Comparison of ENCODE assay signal across 9 mouse cellular contexts in genomic region chr12:21264241-21264640, GRCm38 (mm10). TPM values are rescaled to one million over a fixed set of nuclear protein-coding genes. Genes with fewer than 3 reads are reported as not detected.
DNase-seq lines count a peak whose midpoint lies in the region; ATAC-seq and TF ChIP-seq lines count a peak whose summit lies in the region.
"Had no signal": no experiment of that assay in that cellular context is flagged by ENCODE, and none has a peak within 500 bp of the region (broad histone marks: within the 10 kb centered on the region; RNA-seq: fewer than 3 reads in every experiment).

No protein-coding gene starts in this region.

- no peak for TF ChIP-seq CTCF in stomach, postnatal 0 days (IDR thresholded peaks at IDR 0.05; ENCODE audit: low read depth)
- no peak for TF ChIP-seq CTCF in forebrain, postnatal 0 days (IDR thresholded peaks at IDR 0.05; ENCODE audit: low read depth)

- H3K9ac ChIP-seq in kidney, embryonic 14.5 days (ENCODE audit: low read depth, low read length), result no peak overlapping the region
- peak overlapping the region; percentile 34; the same call in 1 of the 2 replicates for H3K9ac ChIP-seq in heart, embryonic 14.5 days (ENCODE audit: low read length)
- no peak overlapping the region for H3K9ac ChIP-seq in stomach, postnatal 0 days (ENCODE audit: low read length)
- H3K9ac ChIP-seq in forebrain, postnatal 0 days, result no peak overlapping the region
- H3K9ac ChIP-seq: liver, embryonic 15.5 days had no signal

- H3K27ac ChIP-seq in kidney, embryonic 14.5 days (ENCODE audit: low read depth, low read length), result no peak overlapping the region
- H3K27ac ChIP-seq in heart, embryonic 14.5 days (replicated peaks in 1 of 2; ENCODE audit: control insufficient read depth in 1 of 2, insufficient read depth in 1 of 2, low read depth in 2 of 2, low read length in 2 of 2), result peak overlapping the region; percentile 75 to 85
- H3K27ac ChIP-seq in stomach, postnatal 0 days (replicated peaks), result peak overlapping the region; percentile 61
- no peak overlapping the region for H3K27ac ChIP-seq in forebrain, postnatal 0 days (ENCODE audit: low read depth, low read length)
- H3K27ac ChIP-seq: liver, embryonic 15.5 days had no signal

- H3K4me3 ChIP-seq in kidney, embryonic 14.5 days (ENCODE audit: low read length), result no peak overlapping the region
- H3K4me3 ChIP-seq in heart, embryonic 14.5 days (ENCODE audit: control insufficient read depth in 1 of 2, insufficient read depth in 1 of 2, low read depth in 1 of 2, low read length in 2 of 2), result no peak overlapping the region
- no peak overlapping the region for H3K4me3 ChIP-seq in stomach, postnatal 0 days (ENCODE audit: low read depth, low read length)
- no peak overlapping the region for H3K4me3 ChIP-seq in forebrain, postnatal 0 days (ENCODE audit: low read depth, low read length)
- H3K4me3 ChIP-seq: liver, embryonic 15.5 days had no signal

- ATAC-seq in kidney, embryonic 14.5 days (ENCODE audit: low FRiP score, low TSS enrichment), result no peak
- peak; percentile 56 for ATAC-seq in heart, embryonic 14.5 days (ENCODE audit: insufficient number of reproducible peaks, insufficient read depth, low FRiP score, low read depth)
- ATAC-seq in stomach, postnatal 0 days (ENCODE audit: low FRiP score, low TSS enrichment), result peak; percentile 19; the same call in 1 of the 2 replicates
- no peak for ATAC-seq in forebrain, postnatal 0 days
- no peak for ATAC-seq in frontal cortex, adult (ENCODE audit: low TSS enrichment)

- TF ChIP-seq EP300 in stomach, postnatal 0 days (optimal IDR thresholded peaks at IDR 0.05), result no peak

- WGBS in kidney, embryonic 14.5 days, result 79% methylated on average over 5 of the region's 5 CpGs
- WGBS in heart, embryonic 14.5 days, result 58% methylated on average over 5 of the region's 5 CpGs
- 58% methylated on average over 5 of the region's 5 CpGs for WGBS in stomach, postnatal 0 days
- 89% methylated on average over 5 of the region's 5 CpGs for WGBS in forebrain, postnatal 0 days

- no peak overlapping the region for H3K4me2 ChIP-seq in kidney, embryonic 14.5 days (replicated peaks; ENCODE audit: low read depth, low read length)
- no peak overlapping the region for H3K4me2 ChIP-seq in heart, embryonic 14.5 days (ENCODE audit: low read length)
- H3K4me2 ChIP-seq in stomach, postnatal 0 days (replicated peaks; ENCODE audit: low read depth), result no peak overlapping the region
- H3K4me2 ChIP-seq in forebrain, postnatal 0 days (ENCODE audit: low read depth), result no peak overlapping the region
- H3K4me2 ChIP-seq: liver, embryonic 15.5 days had no signal

- H3K4me1 ChIP-seq in kidney, embryonic 14.5 days (ENCODE audit: control insufficient read depth, insufficient read depth, low read length), result no peaks in the 10 kb centered on the region
- H3K4me1 ChIP-seq in heart, embryonic 14.5 days (ENCODE audit: control insufficient read depth in 2 of 2, insufficient read depth in 2 of 2, low read length in 2 of 2), result peaks cover 0 to 5% of the 10 kb centered on the region in 2 experiments; a peak in 2 of 4 replicates
- no peaks in the 10 kb centered on the region for H3K4me1 ChIP-seq in stomach, postnatal 0 days (replicated peaks; ENCODE audit: control insufficient read depth, insufficient read depth)
- H3K4me1 ChIP-seq in forebrain, postnatal 0 days (ENCODE audit: insufficient read depth), result no peaks in the 10 kb centered on the region

- no peaks in the 10 kb centered on the region for H3K9me3 ChIP-seq in kidney, embryonic 14.5 days (ENCODE audit: control insufficient read depth, low read length)
- no peaks in the 10 kb centered on the region for H3K9me3 ChIP-seq in heart, embryonic 14.5 days (ENCODE audit: control insufficient read depth, low read length)
- no peaks in the 10 kb centered on the region for H3K9me3 ChIP-seq in stomach, postnatal 0 days (ENCODE audit: control insufficient read depth, low read length)
- H3K9me3 ChIP-seq in forebrain, postnatal 0 days (ENCODE audit: low read length), result no peaks in the 10 kb centered on the region
- H3K9me3 ChIP-seq: liver, embryonic 15.5 days had no signal

- H3K27me3 ChIP-seq in kidney, embryonic 14.5 days (ENCODE audit: control insufficient read depth, insufficient read depth, low read length), result no peaks in the 10 kb centered on the region
- H3K27me3 ChIP-seq in heart, embryonic 14.5 days (ENCODE audit: control insufficient read depth, insufficient read depth, low read length), result no peaks in the 10 kb centered on the region
- no peaks in the 10 kb centered on the region for H3K27me3 ChIP-seq in stomach, postnatal 0 days (ENCODE audit: control insufficient read depth, insufficient read depth, low read length)
- no peaks in the 10 kb centered on the region for H3K27me3 ChIP-seq in forebrain, postnatal 0 days (ENCODE audit: insufficient read depth, low read length)
- H3K27me3 ChIP-seq: liver, embryonic 15.5 days had no signal

- peaks cover 43% of the 10 kb centered on the region; the same call in 1 of the 2 replicates for H3K36me3 ChIP-seq in kidney, embryonic 14.5 days (ENCODE audit: control insufficient read depth, insufficient read depth, low read length)
- H3K36me3 ChIP-seq in heart, embryonic 14.5 days (ENCODE audit: control insufficient read depth, insufficient read depth, low read length), result peaks cover 58% of the 10 kb centered on the region
- H3K36me3 ChIP-seq in stomach, postnatal 0 days (ENCODE audit: control insufficient read depth, insufficient read depth, low read length), result 0 out of 2 replicates have a peak, but pooled peaks cover 13% of the 10 kb centered on the region
- H3K36me3 ChIP-seq in forebrain, postnatal 0 days (ENCODE audit: insufficient read depth), result peaks cover 69% of the 10 kb centered on the region

- peak; percentile 64 for DNase-seq in kidney, adult 11 months
- DNase-seq in kidney, postnatal 4 days, result peak; percentile 19 to 44
- DNase-seq in stomach, postnatal 0 days (ENCODE audit: low spot score), result peak; percentile 33
- DNase-seq in forebrain, postnatal 0 days, result no peak
- no peak for DNase-seq in urinary bladder, postnatal 25 days (ENCODE audit: low spot score)

RNA-seq across cellular contexts. Expression of gene Cpsf3, which starts 20.9 kb away (rescaled TPM):
- 87.6 and 120 TPM in 2 replicates for polyA plus RNA-seq in kidney, embryonic 14.5 days (2014; fragmentation: Nextera tagmentation; extraction: Ambion mirVana)
- 69.3 and 70.5 TPM in 2 replicates for polyA plus RNA-seq in heart, embryonic 14.5 days (2014; fragmentation: Nextera tagmentation; extraction: Ambion mirVana)
- polyA plus RNA-seq in stomach, postnatal 0 days (2015; fragmentation: Nextera tagmentation; extraction: Ambion mirVana), result 45.2 and 48.1 TPM in 2 replicates
- 49.2 and 50.4 TPM in 2 replicates for total RNA-seq in forebrain, postnatal 0 days (2014; rRNA removed)
- 68.3 and 79.6 TPM in 2 replicates for polyA plus RNA-seq in forebrain, postnatal 0 days (2015; fragmentation: Nextera tagmentation; extraction: Ambion mirVana)

RNA-seq across cellular contexts. Expression of gene Itgb1bp1, which starts 21.8 kb away (rescaled TPM):
- polyA plus RNA-seq in kidney, embryonic 14.5 days (2014; fragmentation: Nextera tagmentation; extraction: Ambion mirVana), result 42.9 and 43.5 TPM in 2 replicates
- polyA plus RNA-seq in heart, embryonic 14.5 days (2014; fragmentation: Nextera tagmentation; extraction: Ambion mirVana), result 39.5 and 40.0 TPM in 2 replicates
- polyA plus RNA-seq in stomach, postnatal 0 days (2015; fragmentation: Nextera tagmentation; extraction: Ambion mirVana), result 31.6 and 32.6 TPM in 2 replicates
- 23.9 and 36.9 TPM in 2 replicates for total RNA-seq in forebrain, postnatal 0 days (2014; rRNA removed)
- 37.4 and 40.2 TPM in 2 replicates for polyA plus RNA-seq in forebrain, postnatal 0 days (2015; fragmentation: Nextera tagmentation; extraction: Ambion mirVana)

RNA-seq across cellular contexts. Expression of gene Iah1, which starts 51.9 kb away (rescaled TPM):
- polyA plus RNA-seq in kidney, embryonic 14.5 days (2014; fragmentation: Nextera tagmentation; extraction: Ambion mirVana), result 74.6 and 75.2 TPM in 2 replicates
- 46.7 and 48.7 TPM in 2 replicates for polyA plus RNA-seq in heart, embryonic 14.5 days (2014; fragmentation: Nextera tagmentation; extraction: Ambion mirVana)
- 43.1 and 45.1 TPM in 2 replicates for polyA plus RNA-seq in stomach, postnatal 0 days (2015; fragmentation: Nextera tagmentation; extraction: Ambion mirVana)
- total RNA-seq in forebrain, postnatal 0 days (2014; rRNA removed), result 28.4 and 31.2 TPM in 2 replicates
- 27.9 and 32.5 TPM in 2 replicates for polyA plus RNA-seq in forebrain, postnatal 0 days (2015; fragmentation: Nextera tagmentation; extraction: Ambion mirVana)

Comparison
In these comparisons a context has a peak if more than half of its experiments do, and no peak if none do; other contexts are left out.
1. DNase-seq: peak in kidney, adult 11 months (single experiment), kidney, postnatal 4 days (2 of 2) and stomach, postnatal 0 days (single experiment); none in forebrain, postnatal 0 days (single experiment) and urinary bladder, postnatal 25 days (single experiment).
2. ATAC-seq: peak in heart, embryonic 14.5 days (single experiment) and stomach, postnatal 0 days (single experiment); none in kidney, embryonic 14.5 days (single experiment), forebrain, postnatal 0 days (single experiment) and frontal cortex, adult (single experiment).
3. H3K27ac ChIP-seq: peak in heart, embryonic 14.5 days (2 of 2) and stomach, postnatal 0 days (single experiment); none in kidney, embryonic 14.5 days (single experiment) and forebrain, postnatal 0 days (single experiment).